Mouse (Mus musculus): ENCODE measurements around the gene Kcnc1.

Gene Kcnc1

GRCm38 (mm10) chr7:46393718-46394511, 2.4 kb upstream of the Kcnc1 start:
- no peak for DNase-seq (ENCODE audit: low read depth, low spot score)

- DNase-seq (ENCODE audit: low read depth, low spot score) = no peak
Measured at GRCm38 (mm10) chr7:46394933-46395332, 1.4 kb upstream of the Kcnc1 start.

- no peak for DNase-seq (ENCODE audit: low read depth, low spot score)
Measured at GRCm38 (mm10) chr7:46395571-46395970, 726 bp upstream of the Kcnc1 start.

GRCm38 (mm10) chr7:46396928-46397731, 833 bp downstream of the Kcnc1 start:
- DNase-seq (ENCODE audit: low read depth, low spot score) = no peak

GRCm38 (mm10) chr7:46397732-46398333, 1.5 kb downstream of the Kcnc1 start:
- no peak for DNase-seq (ENCODE audit: low read depth, low spot score)

GRCm38 (mm10) chr7:46398612-46399011, 2.3 kb downstream of the Kcnc1 start:
- no peak for DNase-seq (ENCODE audit: low read depth, low spot score)

- DNase-seq (ENCODE audit: low read depth, low spot score) = no peak
Measured at GRCm38 (mm10) chr7:46399676-46400075, 3.4 kb downstream of the Kcnc1 start.

- DNase-seq (ENCODE audit: low read depth, low spot score) = no peak
Measured at GRCm38 (mm10) chr7:46400346-46400745, 4.0 kb downstream of the Kcnc1 start.

- no peak for DNase-seq (ENCODE audit: low read depth, low spot score)
Measured at GRCm38 (mm10) chr7:46401371-46402180, 5.3 kb downstream of the Kcnc1 start.

GRCm38 (mm10) chr7:46403616-46404485, 7.6 kb downstream of the Kcnc1 start:
- DNase-seq (ENCODE audit: low read depth, low spot score) = no peak

GRCm38 (mm10) chr7:46404756-46405155, 8.5 kb downstream of the Kcnc1 start:
- no peak for DNase-seq (ENCODE audit: low read depth, low spot score)

GRCm38 (mm10) chr7:46408606-46409005, 12.3 kb downstream of the Kcnc1 start:
- no peak for DNase-seq (ENCODE audit: low read depth, low spot score)

- no peak for DNase-seq (ENCODE audit: low read depth, low spot score)
Measured at GRCm38 (mm10) chr7:46409204-46409789, 13.0 kb downstream of the Kcnc1 start.

GRCm38 (mm10) chr7:46410727-46411126, 14.4 kb downstream of the Kcnc1 start:
- no peak for DNase-seq (ENCODE audit: low read depth, low spot score)

GRCm38 (mm10) chr7:46412823-46413222, 16.5 kb downstream of the Kcnc1 start:
- DNase-seq (ENCODE audit: low read depth, low spot score) = no peak

GRCm38 (mm10) chr7:46413959-46414725, 17.8 kb downstream of the Kcnc1 start:
- DNase-seq (ENCODE audit: low read depth, low spot score) = no peak

- no peak for DNase-seq (ENCODE audit: low read depth, low spot score)
Measured at GRCm38 (mm10) chr7:46415818-46416425, 19.6 kb downstream of the Kcnc1 start.

GRCm38 (mm10) chr7:46417467-46417866, 21.2 kb downstream of the Kcnc1 start:
- DNase-seq (ENCODE audit: low read depth, low spot score) = no peak

- DNase-seq (ENCODE audit: low read depth, low spot score) = no peak
Measured at GRCm38 (mm10) chr7:46418102-46418622, 21.9 kb downstream of the Kcnc1 start.
